Mouse (Mus musculus) liver, postnatal 0 days (tissue): ENCODE measurements around the gene Mta1. TPM values are rescaled to one million over a fixed set of nuclear protein-coding genes. Genes with fewer than 3 reads are reported as not detected.
A peak's percentile ranks its signal among the peaks of the same experiment; 100 is the strongest.

Source experiments
- ATAC-seq: fragments of 200-750 bp; cut with Nextera tagmentation; 2 replicates; pipeline ENCODE4 v1.8.0; 2017; ENCODE audit warnings: mild to moderate bottlenecking, moderate library complexity
- DNase-seq: peaks from one replicate; pipeline ENCODE4 v3.0.0-alpha.2; 2016
- H3K27ac ChIP-seq: fragments of 300-500 bp; sonication (generic); 2 replicates; pipeline ENCODE4 v1.5.1; 2014; ENCODE audit warnings: antibody characterized with exemption, moderate library complexity, mild to moderate bottlenecking, low read depth
- H3K27me3 ChIP-seq: fragments of 300-500 bp; sonication (generic); 2 replicates; pipeline ENCODE4 v1.6.1; 2014; ENCODE audit warnings: low read length, control low read depth, mixed read lengths; ENCODE audit not compliant: insufficient read depth
- H3K36me3 ChIP-seq: fragments of 300-500 bp; sonication (generic); replicated peaks from 2 replicates; pipeline ENCODE4 v1.6.1; 2014; ENCODE audit warnings: mild to moderate bottlenecking, control low read depth, low read length, moderate library complexity, mixed read lengths; ENCODE audit not compliant: insufficient read depth
- H3K4me1 ChIP-seq: fragments of 300-500 bp; sonication (generic); 2 replicates; pipeline ENCODE4 v1.6.1; 2014; ENCODE audit warnings: antibody characterized with exemption, mild to moderate bottlenecking, control low read depth; ENCODE audit not compliant: insufficient read depth
- H3K4me2 ChIP-seq: fragments of 300-500 bp; sonication (generic); 2 replicates; pipeline ENCODE4 v1.6.1; 2014; ENCODE audit warnings: low read depth, mild to moderate bottlenecking, low read length, moderate library complexity, mixed read lengths
- H3K4me3 ChIP-seq: fragments of 300-500 bp; sonication (generic); 2 replicates; pipeline ENCODE4 v1.5.1; 2014; ENCODE audit warnings: low read depth, low read length
- H3K9ac ChIP-seq: fragments of 300-500 bp; sonication (generic); replicated peaks from 2 replicates; pipeline ENCODE4 v1.6.1; 2014; ENCODE audit warnings: mild to moderate bottlenecking, moderate library complexity
- H3K9me3 ChIP-seq: fragments of 300-500 bp; sonication (generic); 2 replicates; pipeline ENCODE4 v1.6.1; 2016; ENCODE audit warnings: mild to moderate bottlenecking, control low read depth, low read length, mixed read lengths
- CTCF ChIP-seq: sonication (generic); IDR thresholded peaks from 2 replicates; pipeline ENCODE4 v1.5.1; 2016; ENCODE audit warnings: antibody characterized with exemption, low read depth
- EP300 ChIP-seq: IDR thresholded peaks from 2 replicates; pipeline ENCODE4 v1.6.1; 2016; ENCODE audit warnings: antibody characterized with exemption, low read depth, mild to moderate bottlenecking
- WGBS: fragments of 180-500 bp; shearing (Covaris S2); extraction: QIAGEN DNeasy Blood & Tissue Kit; methylation state at CpG from one replicate; pipeline ENCODE4 v1.1.7; 2014; ENCODE audit not compliant: insufficient replicate concordance; 5-methylcytosine and 5-hydroxymethylcytosine counted together
- microRNA-seq: library from miRNA; unstranded; fragments of <30 nt; microRNA quantifications from one replicate; pipeline ENCODE4, GENCODE M21; 2016
- polyA plus RNA-seq: library from polyadenylated mRNA; unstranded; fragments of >200 nt; fragmentation: Nextera tagmentation; extraction: Ambion mirVana; gene quantifications from 2 replicates; pipeline ENCODE4 v1.2.1, GENCODE M21; 2015

Mta1 gene
- polyA plus RNA-seq, 1 experiment from 2014 or later = 3.9 TPM

- 54% methylated on average over 5 of the region's 5 CpGs for WGBS
- DNase-seq = no peak
Measured at GRCm38 (mm10) chr12:113184945-113185344, 86.9 kb downstream of the Mta1 start.

GRCm38 (mm10) chr12:113185442-113186291 lies 87.6 kb downstream of the Mta1 start, which contains the start of gene Tmem121:
Gene Tmem121, plus strand, starts transcription at chr12:113185930.
- WGBS = 5% methylated on average over 62 of the region's 63 CpGs
- TF ChIP-seq CTCF = no peak
- TF ChIP-seq EP300 = no peak
- ATAC-seq (no peak), DNase-seq (peak; percentile 21)
- H3K27ac ChIP-seq = no peak within 1 kb of the TSS
- H3K9me3 ChIP-seq = no peaks in the 10 kb centered on the region
- peaks cover 29% of the 10 kb centered on the region for H3K27me3 ChIP-seq
- H3K9ac ChIP-seq = 0 out of 2 replicates have a peak within 1 kb of the TSS, but pooled peaks have one; percentile 9
- H3K4me1 ChIP-seq = peaks cover 10% of the 10 kb centered on the region; the same call in 1 of the 2 replicates
- H3K36me3 ChIP-seq = no peaks in the 10 kb centered on the region
- H3K4me3 ChIP-seq = peak within 1 kb of the TSS; percentile 46
- H3K4me2 ChIP-seq = peak within 1 kb of the TSS; percentile 70

More at GRCm38 (mm10) chr12:113184945-113185344, 86.9 kb downstream of the Mta1 start:
- no peaks in the 10 kb centered on the region for H3K36me3 ChIP-seq
- no peak overlapping the region for H3K4me3 ChIP-seq
- no peak overlapping the region for H3K4me2 ChIP-seq
- H3K27ac ChIP-seq = no peak overlapping the region
- peaks cover 29% of the 10 kb centered on the region for H3K27me3 ChIP-seq
- no peak for ATAC-seq
- TF ChIP-seq EP300 (no peak), CTCF (no peak)
- no peaks in the 10 kb centered on the region for H3K9me3 ChIP-seq
- H3K9ac ChIP-seq = no peak overlapping the region
- H3K4me1 ChIP-seq = peaks cover 10% of the 10 kb centered on the region; the same call in 1 of the 2 replicates

DNA sequence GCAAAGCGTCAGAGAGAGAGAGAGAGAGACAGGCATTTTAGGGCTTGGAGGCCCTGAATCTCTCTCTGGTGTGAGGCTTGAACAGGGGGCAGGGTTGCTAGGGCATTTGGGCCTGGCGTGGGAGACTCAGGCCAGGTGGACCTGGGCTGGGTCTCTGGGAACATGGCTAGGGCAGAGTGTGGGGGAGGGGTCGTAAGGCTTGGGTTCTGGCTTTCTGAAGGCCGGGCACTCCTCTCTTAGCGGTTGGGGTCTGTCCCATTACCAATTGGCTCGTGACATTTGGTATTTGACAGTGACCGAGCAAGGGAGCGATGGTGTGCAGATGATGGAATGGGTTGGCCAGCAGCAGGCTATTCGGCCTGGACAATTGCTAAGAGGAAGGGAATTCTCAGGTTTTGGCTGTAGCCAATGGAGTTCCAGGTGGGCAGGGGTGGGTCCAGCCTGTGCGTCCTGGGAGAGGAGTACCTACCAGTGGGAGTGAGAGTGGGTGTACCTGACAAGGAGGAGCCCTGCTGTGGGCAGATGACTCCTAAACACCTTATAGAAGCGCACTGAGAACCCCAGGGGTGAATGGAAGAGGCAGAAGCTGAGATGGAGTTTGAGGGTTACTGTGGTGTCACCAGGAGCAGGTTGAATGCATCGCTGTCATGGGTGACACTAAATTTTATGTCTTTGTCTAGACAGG lies 88.4 kb downstream of the Mta1 start:
- Histone ChIP-seq H3K9ac (no peak overlapping the region), H3K27me3 (peaks cover 29% of the 10 kb centered on the region)

More for the DNA sequence above, 88.4 kb downstream of the Mta1 start:
- Histone ChIP-seq H3K4me1 (peaks cover 10% of the 10 kb centered on the region; the same call in 1 of the 2 replicates), H3K27ac (no peak overlapping the region), H3K4me3 (peak overlapping the region; percentile 46), H3K9me3 (no peaks in the 10 kb centered on the region), H3K4me2 (peak overlapping the region; percentile 70), H3K36me3 (no peaks in the 10 kb centered on the region)
- 47% methylated on average over 12 of the region's 12 CpGs for WGBS
- DNase-seq (no peak), ATAC-seq (no peak)
- TF ChIP-seq CTCF = no peak
- TF ChIP-seq EP300 = no peak

Small RNAs within 50 kb of the gene (microRNA-seq; reads per million reads assigned to microRNA genes)
- not detected for gene Gm44471

Other genes with a start within 250 kb of the Mta1 start
- gene Gpr132, start 230.1 kb upstream of the Mta1 start, polyA plus RNA-seq = 0.26 and 0.34 TPM in 2 replicates
- gene Jag2, start 168.5 kb upstream of the Mta1 start, polyA plus RNA-seq = 0.14 and 0.22 TPM in 2 replicates
- 30.0 and 30.6 TPM in 2 replicates for gene Nudt14, start 156.2 kb upstream of the Mta1 start, polyA plus RNA-seq
- 4.1 and 4.7 TPM in 2 replicates for gene Btbd6, start 121.8 kb upstream of the Mta1 start, polyA plus RNA-seq
- 17.0 and 18.4 TPM in 2 replicates for gene Brf1, start 97.6 kb upstream of the Mta1 start, polyA plus RNA-seq
- 3.9 and 4.0 TPM in 2 replicates for gene Pacs2, start 83.8 kb upstream of the Mta1 start, polyA plus RNA-seq
- gene Tex22, start 23.8 kb upstream of the Mta1 start, polyA plus RNA-seq = not detected in 2 replicates
- 65.1 and 67.4 TPM in 2 replicates for gene Crip2, start 42.0 kb downstream of the Mta1 start, polyA plus RNA-seq
- gene Crip1, start 48.0 kb downstream of the Mta1 start, polyA plus RNA-seq = 174 and 181 TPM in 2 replicates
- gene Tedc1, start 58.1 kb downstream of the Mta1 start, polyA plus RNA-seq = 3.9 and 4.6 TPM in 2 replicates
- gene Tmem121, start 87.7 kb downstream of the Mta1 start, polyA plus RNA-seq = 0.20 and 0.21 TPM in 2 replicates